Mouse (Mus musculus) T-cell, adult 2 months (primary cell): Measurements from ENCODE around the gene Gsg1.
A peak's percentile ranks its signal among the peaks of the same experiment; 100 is the strongest.

ENCODE experiments used
- DNase-seq: peaks from one replicate; pipeline ENCODE4 v3.0.0; 2022; ENCODE audit warnings: low spot score

Gsg1 gene

GRCm38 (mm10) chr6:135206909-135207308, 47.2 kb downstream of the Gsg1 start:
- DNase-seq = no peak

- DNase-seq = no peak
Measured at GRCm38 (mm10) chr6:135205802-135206201, 48.3 kb downstream of the Gsg1 start.

GRCm38 (mm10) chr6:135204869-135205268, 49.3 kb downstream of the Gsg1 start:
- no peak for DNase-seq

- DNase-seq = no peak
Measured at GRCm38 (mm10) chr6:135203737-135204136, 50.4 kb downstream of the Gsg1 start.

GRCm38 (mm10) chr6:135202668-135203067, 51.5 kb downstream of the Gsg1 start:
- no peak for DNase-seq

GRCm38 (mm10) chr6:135200122-135200957, 53.8 kb downstream of the Gsg1 start:
- DNase-seq = no peak

GRCm38 (mm10) chr6:135198726-135199125, 55.4 kb downstream of the Gsg1 start:
- no peak for DNase-seq

- DNase-seq = peak; percentile 80
Measured at GRCm38 (mm10) chr6:135197921-135198532, 56.1 kb downstream of the Gsg1 start, which contains the start of the genes Fam234b and Hebp1. Gene Fam234b, plus strand, starts transcription at chr6:135197977. Gene Hebp1, minus strand, starts transcription at chr6:135198022.

GRCm38 (mm10) chr6:135197446-135197845, 56.7 kb downstream of the Gsg1 start:
- no peak for DNase-seq

- no peak for DNase-seq
Measured at GRCm38 (mm10) chr6:135196707-135197106, 57.4 kb downstream of the Gsg1 start.

- no peak for DNase-seq
Measured at GRCm38 (mm10) chr6:135194907-135195306, 59.2 kb downstream of the Gsg1 start.

- DNase-seq = no peak
Measured at GRCm38 (mm10) chr6:135193733-135194132, 60.4 kb downstream of the Gsg1 start.

- DNase-seq = no peak
Measured at GRCm38 (mm10) chr6:135192993-135193392, 61.2 kb downstream of the Gsg1 start.

GRCm38 (mm10) chr6:135191906-135192305, 62.2 kb downstream of the Gsg1 start:
- no peak for DNase-seq

GRCm38 (mm10) chr6:135190122-135190521, 64.0 kb downstream of the Gsg1 start:
- no peak for DNase-seq

GRCm38 (mm10) chr6:135188629-135189028, 65.5 kb downstream of the Gsg1 start:
- no peak for DNase-seq
